Mouse (Mus musculus): Measurements from ENCODE around the gene Pcdh11x. TPM values are rescaled to one million over a fixed set of nuclear protein-coding genes. Genes with fewer than 3 reads are reported as not detected.

The Pcdh11x gene
- polyA plus RNA-seq (2015; fragmentation: Nextera tagmentation; extraction: Ambion mirVana): 0.04 and 0.14 TPM in 2 replicates

- Histone ChIP-seq H3K9ac (replicated peaks) (no peak within 1 kb of the TSS), H3K4me2 (ENCODE audit: low read depth, low read length) (peak within 1 kb of the TSS; percentile 42), H3K27me3 (ENCODE audit: insufficient read depth, low read length) (peaks cover 25% of the 10 kb centered on the region; the same call in 1 of the 2 replicates), H3K36me3 (replicated peaks; ENCODE audit: insufficient read depth, low read length) (no peaks in the 10 kb centered on the region), H3K4me3 (ENCODE audit: low read depth, low read length) (no peak within 1 kb of the TSS), H3K27ac (ENCODE audit: low read depth) (no peak within 1 kb of the TSS), H3K4me1 (ENCODE audit: insufficient read depth) (no peaks in the 10 kb centered on the region), H3K9me3 (ENCODE audit: low read length) (no peaks in the 10 kb centered on the region)
- 16% methylated on average over 32 of the region's 40 CpGs for WGBS (ENCODE audit: insufficient replicate concordance)
- no peak for TF ChIP-seq CTCF (IDR thresholded peaks at IDR 0.05; ENCODE audit: low read depth)
- TF ChIP-seq EP300 (IDR thresholded peaks at IDR 0.05; ENCODE audit: low read depth): no peak
- peak; percentile 8 for DNase-seq
- ATAC-seq: no peak
Measured at GRCm38 (mm10) chrX:120290011-120290899, at the start of gene Pcdh11x. Gene Pcdh11x, plus strand, starts transcription at chrX:120290259.

- no peak overlapping the region for H3K27ac ChIP-seq (ENCODE audit: low read depth)
- no peak overlapping the region for H3K9ac ChIP-seq (replicated peaks)
- H3K4me3 ChIP-seq (ENCODE audit: low read depth, low read length): no peak overlapping the region
- no peaks in the 10 kb centered on the region for H3K27me3 ChIP-seq (ENCODE audit: insufficient read depth, low read length)
- no peaks in the 10 kb centered on the region for H3K4me1 ChIP-seq (ENCODE audit: insufficient read depth)
- H3K4me2 ChIP-seq (ENCODE audit: low read depth, low read length): no peak overlapping the region
- 59% methylated on average over 2 of the region's 2 CpGs for WGBS (ENCODE audit: insufficient replicate concordance)
- H3K9me3 ChIP-seq (ENCODE audit: low read length): no peaks in the 10 kb centered on the region
- DNase-seq (no peak), ATAC-seq (no peak)
- TF ChIP-seq CTCF (IDR thresholded peaks at IDR 0.05; ENCODE audit: low read depth) (no peak), EP300 (IDR thresholded peaks at IDR 0.05; ENCODE audit: low read depth) (no peak)
- no peaks in the 10 kb centered on the region for H3K36me3 ChIP-seq (replicated peaks; ENCODE audit: insufficient read depth, low read length)
Measured at GRCm38 (mm10) chrX:120260089-120260488, 30.0 kb upstream of the Pcdh11x start.

- Histone ChIP-seq H3K36me3 (replicated peaks; ENCODE audit: insufficient read depth, low read length) (no peaks in the 10 kb centered on the region), H3K9ac (replicated peaks) (no peak overlapping the region), H3K9me3 (ENCODE audit: low read length) (no peaks in the 10 kb centered on the region), H3K4me1 (ENCODE audit: insufficient read depth) (no peaks in the 10 kb centered on the region), H3K27me3 (ENCODE audit: insufficient read depth, low read length) (0 out of 2 replicates have a peak, but pooled peaks cover 12% of the 10 kb centered on the region), H3K4me2 (ENCODE audit: low read depth, low read length) (no peak overlapping the region), H3K4me3 (ENCODE audit: low read depth, low read length) (no peak overlapping the region), H3K27ac (ENCODE audit: low read depth) (no peak overlapping the region)
- ATAC-seq (no peak), DNase-seq (no peak)
- 0 out of 2 replicates have a peak, but pooled peaks have one; percentile 7 for TF ChIP-seq CTCF (IDR thresholded peaks at IDR 0.05; ENCODE audit: low read depth)
- no peak for TF ChIP-seq EP300 (IDR thresholded peaks at IDR 0.05; ENCODE audit: low read depth)
Measured at GRCm38 (mm10) chrX:120285522-120285921, 4.5 kb upstream of the Pcdh11x start.

- H3K36me3 ChIP-seq (replicated peaks; ENCODE audit: insufficient read depth, low read length): no peaks in the 10 kb centered on the region
- 6% methylated on average over 1 of the region's 1 CpGs for WGBS (ENCODE audit: insufficient replicate concordance)
- DNase-seq (no peak), ATAC-seq (no peak)
- no peak for TF ChIP-seq EP300 (IDR thresholded peaks at IDR 0.05; ENCODE audit: low read depth)
- no peak for TF ChIP-seq CTCF (IDR thresholded peaks at IDR 0.05; ENCODE audit: low read depth)
- H3K4me3 ChIP-seq (ENCODE audit: low read depth, low read length): no peak overlapping the region
- 0 out of 2 replicates have a peak, but pooled peaks cover 20% of the 10 kb centered on the region for H3K27me3 ChIP-seq (ENCODE audit: insufficient read depth, low read length)
- no peaks in the 10 kb centered on the region for H3K9me3 ChIP-seq (ENCODE audit: low read length)
- no peak overlapping the region for H3K9ac ChIP-seq (replicated peaks)
- H3K4me1 ChIP-seq (ENCODE audit: insufficient read depth): no peaks in the 10 kb centered on the region
- no peak overlapping the region for H3K27ac ChIP-seq (ENCODE audit: low read depth)
- H3K4me2 ChIP-seq (ENCODE audit: low read depth, low read length): no peak overlapping the region
Measured at GRCm38 (mm10) chrX:120287502-120287901, 2.6 kb upstream of the Pcdh11x start.

- no peak overlapping the region for H3K4me3 ChIP-seq (ENCODE audit: low read depth, low read length)
- no peak for DNase-seq
- no peak for TF ChIP-seq EP300 (IDR thresholded peaks at IDR 0.05; ENCODE audit: low read depth)
- no peak for TF ChIP-seq CTCF (IDR thresholded peaks at IDR 0.05; ENCODE audit: low read depth)
- 10% methylated on average over 18 of the region's 18 CpGs for WGBS (ENCODE audit: insufficient replicate concordance)
- H3K36me3 ChIP-seq (replicated peaks; ENCODE audit: insufficient read depth, low read length): no peaks in the 10 kb centered on the region
- no peak overlapping the region for H3K27ac ChIP-seq (ENCODE audit: low read depth)
- no peaks in the 10 kb centered on the region for H3K9me3 ChIP-seq (ENCODE audit: low read length)
- H3K4me1 ChIP-seq (ENCODE audit: insufficient read depth): no peaks in the 10 kb centered on the region
- no peak overlapping the region for H3K9ac ChIP-seq (replicated peaks)
- ATAC-seq: no peak
- H3K27me3 ChIP-seq (ENCODE audit: insufficient read depth, low read length): peaks cover 25% of the 10 kb centered on the region; the same call in 1 of the 2 replicates
- H3K4me2 ChIP-seq (ENCODE audit: low read depth, low read length): peak overlapping the region; percentile 42
Measured at GRCm38 (mm10) chrX:120290900-120291280, 831 bp downstream of the Pcdh11x start.

GRCm38 (mm10) chrX:120291696-120292095 lies 1.6 kb downstream of the Pcdh11x start:
- TF ChIP-seq CTCF (IDR thresholded peaks at IDR 0.05; ENCODE audit: low read depth) (no peak), EP300 (IDR thresholded peaks at IDR 0.05; ENCODE audit: low read depth) (no peak)
- 13% methylated on average over 13 of the region's 13 CpGs for WGBS (ENCODE audit: insufficient replicate concordance)
- Histone ChIP-seq H3K4me3 (ENCODE audit: low read depth, low read length) (no peak overlapping the region), H3K4me2 (ENCODE audit: low read depth, low read length) (no peak overlapping the region), H3K27ac (ENCODE audit: low read depth) (no peak overlapping the region), H3K36me3 (replicated peaks; ENCODE audit: insufficient read depth, low read length) (no peaks in the 10 kb centered on the region), H3K27me3 (ENCODE audit: insufficient read depth, low read length) (peaks cover 25% of the 10 kb centered on the region; the same call in 1 of the 2 replicates), H3K4me1 (ENCODE audit: insufficient read depth) (no peaks in the 10 kb centered on the region), H3K9ac (replicated peaks) (no peak overlapping the region), H3K9me3 (ENCODE audit: low read length) (no peaks in the 10 kb centered on the region)
- ATAC-seq (no peak), DNase-seq (no peak)
